15 mouse cellular contexts compared by ENCODE assay signal in the genomic region with DNA sequence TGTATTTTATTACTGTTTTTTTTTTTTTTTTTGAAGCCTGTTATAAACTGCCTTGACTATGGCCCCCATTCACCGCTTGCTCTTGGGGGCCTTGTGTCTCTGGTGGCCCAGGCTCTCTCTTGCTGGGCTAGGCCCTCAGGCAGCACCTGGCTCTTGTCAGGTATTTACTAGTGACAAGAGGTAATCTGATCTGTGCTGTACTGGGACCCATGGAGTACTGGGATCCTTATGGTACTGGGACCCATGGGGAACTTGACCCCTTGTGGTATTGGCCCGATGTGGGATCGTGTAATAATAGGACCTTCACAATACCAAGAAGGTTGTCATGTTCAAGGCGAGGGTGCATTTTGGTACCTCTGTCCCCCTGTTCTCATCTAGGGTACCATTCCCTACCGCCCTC.
"Had no signal": no experiment of that assay in that cellular context is flagged by ENCODE, and none has a peak within 500 bp of the region (broad histone marks: within the 10 kb centered on the region; RNA-seq: fewer than 3 reads in every experiment).

No protein-coding gene starts in this region.

- H3K9me3 ChIP-seq: liver, embryonic 15.5 days; neural tube, embryonic 15.5 days had no signal

- H3K9ac ChIP-seq: liver, embryonic 15.5 days had no signal

- H3K27ac ChIP-seq: liver, embryonic 15.5 days had no signal

- H3K4me2 ChIP-seq: liver, embryonic 11.5 days; liver, embryonic 15.5 days had no signal

- H3K4me3 ChIP-seq: liver, embryonic 15.5 days; myocyte; neural tube, embryonic 15.5 days had no signal

- DNase-seq: kidney, adult 8-10 months; kidney, postnatal 36 days; left cerebral cortex, postnatal 4 days; lung, adult 2 months; lung, postnatal 36 days; midbrain, embryonic 14.5 days; right cerebral cortex, adult 18-20 months; right cerebral cortex, postnatal 25 days; thymus, adult 2 months; thymus, postnatal 25 days had no signal

- H3K36me3 ChIP-seq: liver, embryonic 15.5 days; neural tube, embryonic 15.5 days had no signal

- ATAC-seq: lung, postnatal 0 days had no signal
